Mouse (Mus musculus) MEL-GATA-1-ER (cell line): ENCODE measurements at regions not wholly inside any gene's neighbourhood (a gene's known extent, or its start where the extent isn't known, plus 50 kb on each side); places are given as distances from the start of the nearest gene placed in this dataset.
"Not testable (repeated sequence)": the region's sequence is repeated elsewhere in the genome, so short reads cannot be mapped to it uniquely, and the experiment has no call there.

Experiments
- DNase-seq: peaks from one replicate; pipeline ENCODE4 v3.0.0-alpha.2; 2012; ENCODE audit warnings: low read depth; ENCODE audit errors: extremely low read depth

GRCm38 (mm10) chr14:90062855-90063254 lies 1591.7 kb upstream of the Pcdh20 start:
- DNase-seq: peak; percentile 9

GRCm38 (mm10) chr14:90049806-90050205 lies 1578.6 kb upstream of the Pcdh20 start:
- DNase-seq: no peak

DNA sequence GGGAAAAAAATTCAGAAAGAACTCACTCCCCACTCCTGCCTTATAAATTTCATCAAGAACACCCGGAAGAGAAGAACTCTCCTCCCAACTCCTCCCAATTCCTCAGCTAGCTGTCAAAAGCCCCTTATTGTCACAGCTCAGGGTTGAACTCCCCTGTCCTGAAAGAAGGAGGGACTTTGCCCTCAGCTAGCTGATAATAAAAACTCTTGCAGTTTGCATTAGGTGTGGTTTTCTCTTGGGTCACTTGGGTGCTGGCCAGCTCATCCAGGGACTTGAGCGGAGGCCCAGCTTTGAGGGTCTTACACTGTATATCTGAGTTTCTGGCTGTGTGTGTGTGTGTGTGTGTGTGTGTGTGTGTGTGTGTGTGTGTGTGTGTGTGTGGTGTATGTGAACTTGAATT lies 1577.6 kb upstream of the Pcdh20 start:
- not testable (repeated sequence) for DNase-seq
